Mouse (Mus musculus) cerebellum, adult 9-11 months (tissue): Measurements from ENCODE around the gene Kcnc1.

ENCODE experiments used
- DNase-seq: peaks from one replicate; pipeline ENCODE4 v3.0.0; 2022

The Kcnc1 gene

GRCm38 (mm10) chr7:46395571-46395970 is 726 bp upstream of the Kcnc1 start:
- DNase-seq, result peak; percentile 58

GRCm38 (mm10) chr7:46396928-46397731 is 833 bp downstream of the Kcnc1 start:
- DNase-seq, result peak; percentile 80

GRCm38 (mm10) chr7:46397732-46398333 is 1.5 kb downstream of the Kcnc1 start:
- DNase-seq, result peak; percentile 71

- DNase-seq, result peak; percentile 47
Measured at GRCm38 (mm10) chr7:46398612-46399011, 2.3 kb downstream of the Kcnc1 start.

- DNase-seq, result peak; percentile 69
Measured at GRCm38 (mm10) chr7:46399676-46400075, 3.4 kb downstream of the Kcnc1 start.

- DNase-seq, result peak; percentile 59
Measured at GRCm38 (mm10) chr7:46400346-46400745, 4.0 kb downstream of the Kcnc1 start.

- peak; percentile 68 for DNase-seq
Measured at GRCm38 (mm10) chr7:46401371-46402180, 5.3 kb downstream of the Kcnc1 start.

GRCm38 (mm10) chr7:46403616-46404485 is 7.6 kb downstream of the Kcnc1 start:
- DNase-seq, result peak; percentile 59

- DNase-seq, result peak; percentile 57
Measured at GRCm38 (mm10) chr7:46404756-46405155, 8.5 kb downstream of the Kcnc1 start.

- DNase-seq, result no peak
Measured at GRCm38 (mm10) chr7:46408606-46409005, 12.3 kb downstream of the Kcnc1 start.

GRCm38 (mm10) chr7:46409204-46409789 is 13.0 kb downstream of the Kcnc1 start:
- DNase-seq, result peak; percentile 65

- DNase-seq, result no peak
Measured at GRCm38 (mm10) chr7:46410727-46411126, 14.4 kb downstream of the Kcnc1 start.

GRCm38 (mm10) chr7:46412823-46413222 is 16.5 kb downstream of the Kcnc1 start:
- no peak for DNase-seq

GRCm38 (mm10) chr7:46413959-46414725 is 17.8 kb downstream of the Kcnc1 start:
- DNase-seq, result no peak

GRCm38 (mm10) chr7:46415818-46416425 is 19.6 kb downstream of the Kcnc1 start:
- peak; percentile 78 for DNase-seq

- DNase-seq, result no peak
Measured at GRCm38 (mm10) chr7:46417467-46417866, 21.2 kb downstream of the Kcnc1 start.

GRCm38 (mm10) chr7:46418102-46418622 is 21.9 kb downstream of the Kcnc1 start:
- peak; percentile 77 for DNase-seq

- DNase-seq, result peak; percentile 81
Measured at GRCm38 (mm10) chr7:46421535-46421934, 25.2 kb downstream of the Kcnc1 start.

- no peak for DNase-seq
Measured at GRCm38 (mm10) chr7:46422052-46422763, 25.9 kb downstream of the Kcnc1 start.
